Mouse (Mus musculus): ENCODE data around the gene Slc25a39.

DNA sequence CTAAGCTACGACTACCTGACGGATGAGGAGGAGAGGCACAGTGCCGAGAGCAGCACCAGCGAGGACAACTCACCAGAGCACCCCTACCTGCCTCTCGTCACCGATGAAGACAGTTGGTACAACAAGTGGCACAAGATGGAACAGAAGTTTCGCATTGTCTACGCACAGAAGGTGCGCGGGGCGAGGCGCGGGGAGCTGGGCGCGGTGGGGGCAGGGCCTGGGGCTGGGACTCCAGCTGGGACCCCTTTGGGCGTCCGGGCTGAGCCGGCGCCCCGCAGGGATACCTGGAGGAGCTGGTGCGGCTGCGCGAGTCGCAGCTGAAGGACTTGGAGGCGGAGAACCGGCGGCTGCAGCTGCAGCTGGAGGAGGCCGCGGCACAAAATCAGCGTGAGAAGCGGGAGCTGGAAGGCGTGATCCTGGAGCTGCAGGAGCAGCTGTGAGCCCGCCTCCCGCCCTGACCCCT lies 8.1 kb downstream of the Slc25a39 start:
- no peak for TF ChIP-seq CTCF (IDR thresholded peaks at IDR 0.05 in 2 of 3, conservative IDR thresholded peaks at IDR 0.05 in 1 of 3; ENCODE audit: control insufficient read depth in 1 of 3, insufficient read depth in 1 of 3, low read depth in 2 of 3, low read length in 3 of 3, poor library complexity in 1 of 3, severe bottlenecking in 1 of 3)
- TF ChIP-seq CHD1 (IDR thresholded peaks at IDR 0.05; ENCODE audit: low read depth, low read length): no peak
- no peak for TF ChIP-seq BHLHE40 (IDR thresholded peaks at IDR 0.05; ENCODE audit: borderline replicate concordance, low read depth, low read length)
- no peak for TF ChIP-seq EP300 (IDR thresholded peaks at IDR 0.05; ENCODE audit: low read depth in 1 of 2, low read length in 2 of 2)
- TF ChIP-seq SMC3 (IDR thresholded peaks at IDR 0.05; ENCODE audit: low read depth, low read length): no peak

Data from MEL (cell line).